Mouse (Mus musculus) stomach, postnatal 0 days (tissue): ENCODE data around the gene Mindy1.

Experiments
- CTCF ChIP-seq: IDR thresholded peaks from 2 replicates; pipeline ENCODE4 v1.5.1; 2016; ENCODE audit warnings: antibody characterized with exemption, low read depth, mild to moderate bottlenecking, moderate library complexity
- EP300 ChIP-seq: optimal IDR thresholded peaks from 2 replicates; pipeline ENCODE3; 2016; ENCODE audit warnings: antibody characterized with exemption

- TF ChIP-seq CTCF (no peak), EP300 (no peak)
Measured at GRCm38 (mm10) chr3:95307100-95307499, 26.0 kb downstream of the Mindy1 start, which contains the start of gene Anxa9.
